Mouse (Mus musculus): ENCODE data around the gene Zbtb45.

The Zbtb45 gene

DNA sequence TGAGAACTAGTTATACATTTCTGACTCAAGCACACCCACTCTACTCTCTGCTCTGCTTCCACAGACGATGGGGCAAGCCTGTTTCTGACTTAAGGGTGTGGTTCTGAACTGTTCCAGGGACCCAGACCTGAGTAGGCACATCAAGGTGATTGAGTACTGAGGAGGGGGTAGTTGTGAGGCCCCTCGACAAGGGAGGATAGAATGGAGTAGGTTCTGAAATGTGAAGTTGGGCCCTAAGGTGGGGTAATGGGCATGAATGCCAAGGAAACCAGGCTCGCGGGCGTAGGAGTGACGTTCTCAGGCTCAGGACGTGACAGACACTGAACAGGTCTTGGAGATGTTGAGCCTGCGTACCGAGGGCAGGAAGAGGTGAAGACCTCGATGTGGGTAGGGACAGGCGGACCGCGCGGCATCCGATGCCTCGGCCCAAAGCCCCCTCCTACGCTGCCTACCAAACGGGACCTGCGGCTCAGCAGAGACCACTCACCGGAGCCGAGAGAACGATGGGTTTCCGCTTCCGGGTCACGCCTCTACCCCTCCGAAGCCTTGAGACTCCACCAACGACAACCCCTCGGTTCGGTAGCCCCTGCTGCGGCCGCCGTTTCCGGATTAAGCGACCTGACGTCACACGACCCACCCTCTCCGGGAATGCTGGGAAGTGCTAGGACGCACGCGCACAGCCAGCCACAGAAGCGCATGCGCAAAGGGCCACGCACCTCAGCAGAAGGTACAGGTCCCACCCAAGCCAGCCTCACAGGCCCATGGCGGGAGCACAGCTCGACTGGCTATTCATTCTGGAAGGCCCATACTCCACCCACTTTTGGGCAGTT is 24.5 kb upstream of the Zbtb45 start, which contains the start of gene Chmp2a:
TSS of gene Chmp2a (minus strand) at position 660 of the 830 bp plus-strand sequence.
- peak; percentile 95 for DNase-seq (ENCODE audit: low read depth, low spot score)

DNA sequence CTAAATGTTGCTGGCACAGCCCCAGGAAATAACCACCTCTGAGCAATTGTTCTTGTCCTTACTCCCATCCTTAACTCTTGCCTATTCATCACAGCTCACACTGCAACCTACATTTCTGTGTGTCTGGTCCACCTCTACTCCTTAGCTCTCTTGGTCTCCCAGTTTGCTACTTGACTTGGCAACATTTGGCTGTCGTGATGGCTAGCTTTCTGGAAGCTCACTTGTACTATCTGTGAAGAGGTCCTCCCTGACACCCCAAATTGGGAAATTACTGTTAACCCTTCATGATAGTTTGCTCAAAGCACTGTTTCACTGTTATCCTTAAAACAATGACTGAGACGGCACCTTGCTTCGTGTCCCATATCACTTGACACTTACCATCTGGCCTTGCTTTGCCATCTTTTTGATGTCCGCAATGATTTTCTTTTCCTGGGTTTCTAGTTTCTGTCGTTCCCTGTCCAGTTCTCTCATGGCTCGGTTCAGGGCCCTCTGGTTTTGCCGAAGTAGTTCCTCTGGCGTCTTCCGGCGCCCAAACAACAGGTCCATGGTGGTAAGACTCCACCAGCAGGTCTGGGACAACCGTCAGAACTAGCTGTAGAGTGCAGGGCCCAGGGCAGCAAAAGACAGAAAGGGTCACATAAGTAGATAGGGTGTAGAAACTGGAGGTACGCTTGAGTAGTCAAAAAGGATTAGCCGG is 23.8 kb upstream of the Zbtb45 start:
- DNase-seq (ENCODE audit: low read depth, low spot score), result no peak

DNA sequence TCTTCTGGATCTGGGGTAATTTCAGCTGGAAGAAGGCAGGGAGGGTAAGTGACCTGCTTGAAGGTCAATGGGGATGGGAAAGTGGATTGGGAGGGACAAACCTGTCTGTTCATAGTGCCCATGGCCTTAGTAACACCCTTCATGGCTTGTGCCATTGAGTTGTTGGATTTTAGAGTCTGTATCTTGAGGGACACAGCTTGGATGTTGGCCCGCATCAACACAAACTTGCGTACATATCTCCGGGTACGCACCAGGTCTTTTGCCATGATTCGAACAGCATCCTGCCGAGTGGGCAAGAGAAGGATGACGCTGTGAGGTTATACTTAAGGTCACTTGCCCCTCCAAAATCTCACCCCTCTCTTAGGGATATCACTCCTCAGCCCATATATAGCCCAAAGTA is 22.7 kb upstream of the Zbtb45 start:
- DNase-seq (ENCODE audit: low read depth, low spot score), result no peak

DNA sequence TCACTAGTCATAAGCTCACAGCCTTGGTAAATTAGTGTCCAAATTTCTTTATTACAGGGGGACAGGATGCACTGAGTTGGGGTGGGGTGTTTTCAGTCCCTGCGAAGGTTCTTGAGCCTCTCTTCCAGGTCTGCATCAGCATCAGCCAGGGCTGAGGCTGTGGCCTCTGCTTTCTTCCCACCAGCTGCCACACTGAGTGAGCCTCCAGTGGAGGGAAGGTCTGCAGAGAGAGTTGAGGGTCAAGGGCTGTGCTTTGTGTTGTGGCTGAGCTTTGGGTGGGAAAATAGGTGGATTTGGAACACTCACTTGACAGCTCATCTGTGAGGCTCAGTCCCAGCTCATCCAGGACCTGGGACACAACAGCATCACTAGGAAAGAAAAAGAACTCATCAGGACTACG is 22.1 kb upstream of the Zbtb45 start:
- DNase-seq (ENCODE audit: low read depth, low spot score), result no peak

DNA sequence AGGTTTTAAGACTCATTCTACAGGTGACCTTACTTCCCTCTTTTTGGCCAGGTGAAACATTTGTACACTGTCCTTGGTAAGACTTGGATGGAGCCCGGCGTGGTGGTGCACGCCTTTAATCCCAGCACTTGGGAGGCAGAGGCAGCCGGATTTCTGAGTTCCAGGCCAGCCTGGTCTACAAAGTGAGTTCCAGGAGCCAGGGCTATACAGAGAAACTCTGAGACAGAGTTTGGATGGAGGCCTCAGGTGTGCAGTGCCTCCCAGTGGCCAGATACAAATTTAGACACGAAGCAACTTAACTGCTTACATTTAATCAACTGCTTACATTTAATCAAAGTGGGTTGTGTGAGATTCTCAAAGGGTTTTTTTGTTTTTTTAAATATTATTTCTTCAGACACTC is 21.2 kb upstream of the Zbtb45 start:
- no peak for DNase-seq (ENCODE audit: low read depth, low spot score)

DNA sequence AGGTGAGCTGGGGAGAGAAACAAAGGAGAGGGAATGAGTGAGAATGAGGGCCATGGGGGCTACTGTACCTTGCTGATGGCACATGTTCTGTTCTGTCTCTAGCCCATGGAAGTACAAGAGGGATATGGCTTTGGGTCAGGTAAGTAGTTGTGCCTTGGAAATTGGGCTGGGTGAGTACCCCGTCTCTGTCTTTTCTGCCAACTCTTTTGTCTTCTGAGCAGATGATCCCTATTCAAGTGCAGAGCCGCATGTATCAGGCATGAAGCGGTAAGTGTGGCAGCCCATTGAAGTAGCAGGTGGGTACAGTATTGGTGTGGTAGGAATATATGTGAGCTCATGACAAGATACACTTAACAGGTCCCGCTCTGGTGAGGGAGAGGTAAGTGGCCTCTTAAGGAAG is 19.2 kb upstream of the Zbtb45 start:
- DNase-seq (ENCODE audit: low read depth, low spot score), result no peak

DNA sequence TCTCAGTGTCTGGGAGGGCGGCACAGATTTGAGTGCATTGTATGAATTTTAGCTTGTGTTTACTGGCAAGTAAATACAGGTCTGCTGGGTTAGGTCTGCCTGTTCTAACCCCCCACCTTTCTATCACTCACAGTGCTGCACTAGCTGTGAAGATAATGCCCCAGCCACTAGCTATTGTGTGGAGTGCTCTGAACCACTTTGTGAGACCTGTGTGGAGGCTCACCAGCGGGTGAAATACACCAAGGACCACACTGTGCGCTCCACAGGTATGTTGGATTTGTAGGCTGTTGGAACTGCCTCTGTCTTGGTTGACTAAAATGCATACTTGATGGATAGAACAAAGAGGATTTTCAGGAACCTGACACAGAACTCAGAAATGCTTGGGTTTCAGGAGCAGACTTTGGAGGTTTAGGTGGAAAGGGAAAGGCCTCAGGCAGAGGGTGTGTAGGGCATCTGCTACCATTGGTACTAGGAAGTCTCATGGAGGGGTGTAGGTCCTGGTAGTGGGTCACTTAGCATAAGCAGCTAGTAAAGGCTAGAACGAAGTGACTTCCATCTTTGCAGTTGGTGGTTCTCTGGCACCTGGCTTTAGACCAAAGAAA is 15.8 kb upstream of the Zbtb45 start:
- DNase-seq (ENCODE audit: low read depth, low spot score), result no peak

DNA sequence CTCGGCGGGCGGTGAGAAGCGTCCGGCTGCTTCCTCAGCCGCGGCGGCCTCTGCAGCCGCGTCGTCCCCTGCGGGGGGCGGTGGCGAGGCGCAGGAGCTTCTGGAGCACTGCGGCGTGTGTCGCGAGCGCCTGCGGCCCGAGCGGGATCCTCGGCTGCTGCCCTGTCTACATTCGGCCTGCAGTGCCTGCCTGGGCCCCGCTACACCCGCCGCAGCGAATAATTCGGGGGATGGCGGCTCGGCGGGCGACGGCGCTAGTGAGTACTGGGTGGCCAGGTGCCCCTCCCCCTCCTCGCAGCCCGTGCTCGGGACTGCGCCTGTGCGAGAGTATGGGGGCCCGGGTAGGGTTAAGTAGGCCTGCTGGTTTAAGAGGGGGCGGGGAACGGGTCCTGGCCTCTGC is 15.0 kb upstream of the Zbtb45 start:
- no peak for DNase-seq (ENCODE audit: low read depth, low spot score)

DNA sequence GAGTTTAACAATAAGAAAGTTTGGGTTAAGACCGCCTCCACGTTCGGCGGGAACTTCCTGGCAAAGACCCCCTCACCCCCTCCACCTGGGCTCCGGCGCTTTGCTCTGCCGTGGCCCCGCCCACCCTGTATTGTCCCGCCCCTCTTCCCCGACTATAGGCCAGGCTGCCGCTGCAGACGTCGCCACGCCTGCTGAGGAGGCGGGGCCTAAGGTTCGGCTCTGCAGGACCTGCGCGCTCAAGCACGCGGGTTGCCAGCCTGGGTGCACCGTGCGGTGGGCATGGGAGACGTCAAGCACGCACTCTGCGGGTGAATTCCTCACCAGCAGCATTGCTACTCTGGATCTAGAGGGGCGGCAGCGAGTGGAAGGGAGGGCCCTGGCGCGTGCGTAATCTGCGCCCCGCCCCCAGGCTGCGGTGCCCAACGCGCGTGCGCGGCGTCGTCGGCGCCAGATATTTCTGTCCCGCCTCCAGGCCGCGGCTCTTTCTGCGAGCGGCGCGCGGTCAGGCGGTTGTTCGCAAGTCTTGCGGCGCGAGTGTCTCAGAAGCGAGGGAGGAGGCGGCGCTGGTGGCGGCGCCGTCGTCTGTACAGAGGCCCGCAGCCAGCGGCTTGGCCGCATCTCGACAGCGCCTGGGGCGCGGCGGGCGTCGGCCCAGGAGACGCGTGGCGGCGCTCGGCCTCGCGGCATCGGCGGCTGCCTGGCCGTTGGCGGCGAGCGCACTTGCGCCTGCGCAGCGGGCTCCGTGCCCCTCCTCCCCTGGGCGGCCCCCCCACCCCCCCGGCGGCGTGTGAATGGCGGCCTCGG is 14.3 kb upstream of the Zbtb45 start:
- peak; percentile 93 for DNase-seq (ENCODE audit: low read depth, low spot score)

DNA sequence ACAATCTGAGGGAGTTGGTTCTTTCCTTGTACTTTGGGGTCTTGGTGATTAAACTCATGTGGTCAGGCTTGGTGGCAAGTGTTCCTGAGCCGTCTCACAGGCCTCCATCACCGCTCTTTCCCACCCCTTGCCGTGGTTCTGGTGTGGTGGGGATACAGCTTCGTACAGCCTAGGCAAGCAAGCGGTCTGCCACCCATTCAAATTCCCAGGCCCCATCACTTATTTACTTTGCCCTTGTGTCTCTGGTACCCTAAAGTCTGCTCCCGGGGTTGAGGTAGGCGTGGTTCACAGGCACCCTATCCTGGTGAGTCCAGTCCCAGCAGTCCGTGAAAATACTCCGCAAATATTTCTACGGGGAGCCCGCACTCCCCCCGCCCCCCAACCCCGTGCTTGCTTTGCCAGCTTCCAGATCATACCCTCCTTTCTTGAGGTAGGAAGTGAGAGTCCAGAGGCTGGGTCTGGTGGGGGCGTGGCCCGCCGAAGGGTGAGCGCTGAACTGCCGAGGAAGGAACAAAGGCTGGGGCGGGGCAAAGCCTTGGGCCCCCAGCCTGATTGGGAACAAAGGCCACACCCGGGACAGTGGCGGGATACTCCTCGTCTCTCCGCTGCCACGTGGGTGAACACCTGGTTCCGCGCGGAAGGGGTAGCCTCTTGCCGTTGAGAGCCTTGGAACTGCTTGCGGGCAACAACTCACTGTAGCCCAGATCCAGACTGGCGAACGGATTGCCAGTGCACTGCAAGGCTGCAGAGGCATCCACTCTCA is 13.1 kb upstream of the Zbtb45 start:
- DNase-seq (ENCODE audit: low read depth, low spot score), result no peak

DNA sequence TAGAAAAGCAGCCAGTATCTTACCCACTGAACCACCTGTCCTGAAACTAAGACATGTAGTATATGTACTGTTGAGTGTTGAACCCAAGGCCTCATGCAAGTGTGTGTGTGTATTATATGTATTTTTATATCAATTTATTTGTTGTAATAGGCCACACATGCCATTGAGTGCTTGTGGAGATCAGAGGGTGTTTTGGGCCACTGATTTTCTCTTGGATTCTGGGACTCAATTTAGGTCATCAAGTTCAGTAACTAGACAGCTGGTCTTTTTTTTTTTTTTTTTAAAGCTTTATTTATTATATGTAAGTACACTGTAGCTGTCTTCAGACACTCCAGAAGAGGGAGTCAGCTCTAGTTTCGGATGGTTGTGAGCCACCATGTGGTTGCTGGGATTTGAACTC is 5.4 kb upstream of the Zbtb45 start:
- DNase-seq (ENCODE audit: low read depth, low spot score), result no peak

DNA sequence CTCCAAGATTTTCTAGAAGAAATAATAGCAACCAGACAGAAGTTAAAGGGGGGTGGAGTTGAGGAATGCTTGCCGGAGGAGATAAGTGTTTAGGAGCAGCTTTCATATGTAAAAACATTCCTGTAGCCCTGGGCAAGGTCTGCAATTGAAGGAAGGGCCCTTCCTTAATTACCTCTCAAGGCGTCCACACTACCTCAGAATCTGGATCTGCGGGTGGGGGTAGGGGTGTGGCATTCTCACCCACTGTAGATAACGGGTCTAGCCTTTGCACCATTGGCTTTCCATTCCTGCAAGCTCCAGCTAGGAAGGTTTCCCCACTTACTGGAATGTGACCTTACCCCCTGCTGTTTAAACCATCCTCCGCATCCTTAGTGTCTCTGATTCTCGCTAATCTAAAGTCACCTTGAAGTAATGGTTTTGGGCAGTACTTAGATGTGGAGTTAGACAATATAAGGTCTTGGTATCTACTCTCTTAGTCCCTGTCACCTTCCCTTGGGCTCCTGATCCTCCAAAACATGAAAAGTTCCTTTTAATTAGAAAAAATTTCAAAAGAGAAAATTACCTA is 4.5 kb upstream of the Zbtb45 start:
- DNase-seq (ENCODE audit: low read depth, low spot score), result no peak

DNA sequence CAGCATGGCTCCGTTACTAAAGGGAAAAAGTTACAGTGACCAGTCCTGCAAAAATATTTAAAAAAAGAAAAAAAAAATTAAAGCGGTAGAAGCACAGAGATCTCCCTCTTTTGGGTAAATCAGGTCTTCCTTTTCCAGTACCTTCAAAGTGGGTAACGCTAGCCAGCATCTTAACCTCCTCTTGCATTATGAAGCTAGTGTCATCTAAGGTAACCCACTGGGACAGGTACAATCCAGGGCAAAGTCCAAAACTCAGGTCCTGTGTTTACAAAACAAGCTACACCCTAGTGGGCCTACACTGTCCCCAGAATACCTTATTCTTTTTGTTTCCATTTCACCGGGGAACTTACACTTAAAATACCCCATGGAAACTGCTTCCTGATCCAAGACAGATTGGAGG is 3.8 kb upstream of the Zbtb45 start:
- no peak for DNase-seq (ENCODE audit: low read depth, low spot score)

DNA sequence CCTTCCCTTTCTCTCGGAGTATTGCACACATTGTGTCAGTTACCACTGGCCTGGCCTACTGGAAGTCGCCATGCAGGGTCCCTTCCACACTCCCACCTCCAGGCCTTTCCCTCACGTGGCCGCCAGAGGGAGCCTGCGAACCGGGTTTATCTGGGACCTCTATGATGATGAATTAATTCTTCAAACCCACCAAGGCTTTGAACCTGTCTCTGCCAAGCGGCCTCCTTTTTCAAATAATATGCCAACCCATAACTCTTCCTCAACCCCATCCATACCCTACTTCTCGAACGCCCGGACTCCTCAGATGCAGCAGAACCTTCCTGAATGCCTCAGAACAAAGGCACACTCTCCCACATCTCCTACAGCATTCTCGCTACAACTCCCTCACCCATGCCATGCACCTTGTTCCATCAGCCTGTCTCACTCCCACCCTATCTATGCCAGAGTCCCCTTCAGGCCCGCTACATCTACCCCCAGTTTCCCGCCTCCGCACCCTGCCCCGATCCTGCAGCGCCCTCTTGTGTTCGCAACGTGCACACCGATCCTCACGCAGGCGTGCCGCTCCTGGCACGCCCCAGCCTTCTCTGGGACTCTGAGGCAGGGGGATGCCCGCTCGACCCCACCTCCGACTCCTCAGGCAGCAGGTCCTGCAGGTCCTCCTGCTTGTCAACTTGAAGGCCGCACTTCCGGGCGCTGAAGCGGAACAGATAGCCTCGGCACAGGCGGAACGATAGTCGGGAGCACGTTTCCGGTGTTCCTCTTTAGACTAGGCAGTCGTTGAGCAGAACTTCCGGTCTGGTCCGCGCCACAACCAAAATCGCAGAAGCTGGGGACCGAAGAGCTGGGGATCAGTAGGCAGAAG is 460 bp downstream of the Zbtb45 start:
- peak; percentile 89 for DNase-seq (ENCODE audit: low read depth, low spot score)

DNA sequence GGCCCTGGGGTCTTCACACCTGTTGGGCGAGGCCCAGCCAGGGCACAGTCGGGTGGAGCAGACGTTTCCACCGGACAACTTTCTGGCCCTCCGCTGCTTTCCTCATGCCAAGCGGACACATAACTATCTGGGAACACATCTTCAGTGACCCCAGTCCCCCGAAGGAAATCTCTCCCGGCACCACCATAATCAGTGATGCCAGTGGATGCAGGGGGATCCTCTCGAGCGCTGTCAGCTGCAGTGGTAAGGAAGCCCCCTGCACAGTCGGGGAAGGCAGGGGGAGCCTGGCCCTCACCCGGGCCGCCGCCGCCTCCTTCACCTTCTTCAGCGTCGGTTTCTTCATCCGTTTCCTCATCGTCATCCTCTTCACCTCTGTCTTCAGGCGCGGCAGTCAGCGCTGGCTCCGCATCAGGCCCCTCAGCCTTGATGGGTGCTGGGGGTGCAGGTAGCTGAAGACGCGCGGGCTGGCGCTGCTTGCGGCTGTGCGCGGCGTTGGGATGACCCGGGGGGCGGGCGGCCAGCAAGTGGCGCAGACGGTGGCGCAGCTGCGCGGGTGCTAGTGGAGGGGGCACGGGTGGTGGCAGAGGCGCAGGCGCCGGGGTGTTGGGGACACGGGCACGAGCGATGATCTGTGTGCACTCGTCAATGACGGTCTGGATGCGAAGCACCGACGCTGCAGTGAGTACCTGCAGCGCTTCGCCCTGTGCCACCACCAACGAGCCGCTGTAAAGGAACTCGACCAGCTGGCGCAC is 2.3 kb downstream of the Zbtb45 start:
- DNase-seq (ENCODE audit: low read depth, low spot score), result no peak

DNA sequence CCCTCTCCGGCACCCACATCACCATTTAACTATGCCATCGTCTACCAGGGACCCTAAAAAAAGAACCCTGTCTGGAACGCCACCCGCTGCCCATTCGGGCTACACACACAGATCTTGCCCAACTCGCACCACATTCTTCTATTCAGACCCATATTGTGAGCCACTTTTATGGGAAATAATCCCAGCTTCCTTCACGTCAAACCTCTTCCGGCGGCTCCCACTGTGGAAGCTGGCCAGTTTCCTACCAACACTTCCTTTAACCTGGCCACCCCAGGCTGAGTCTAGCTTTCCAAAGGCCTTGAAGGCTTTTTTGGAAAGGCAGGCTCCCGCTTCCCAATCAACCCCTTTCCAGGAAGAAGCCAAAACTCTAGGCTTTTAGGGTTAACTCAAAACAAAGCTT is 3.3 kb downstream of the Zbtb45 start:
- DNase-seq (ENCODE audit: low read depth, low spot score), result no peak

DNA sequence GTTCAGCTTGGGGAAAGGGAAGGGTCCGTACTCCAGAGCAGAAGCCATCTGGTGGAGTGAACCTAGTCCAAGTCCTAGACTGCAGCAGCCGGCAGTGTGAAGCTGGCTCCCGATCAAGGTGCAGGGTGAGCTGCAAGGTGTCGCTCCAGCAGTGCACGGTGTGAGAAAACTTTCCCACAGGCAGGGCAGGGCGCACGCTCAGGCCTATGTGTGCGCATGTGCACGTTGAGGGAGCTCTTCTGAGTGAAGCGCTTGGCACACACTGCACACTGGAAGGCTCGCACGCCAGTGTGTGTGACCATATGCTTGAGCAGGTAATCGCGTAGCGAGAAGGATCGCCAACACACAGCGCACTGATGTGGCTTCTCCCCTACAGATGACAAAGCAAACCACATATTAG is 3.8 kb downstream of the Zbtb45 start:
- DNase-seq (ENCODE audit: low read depth, low spot score), result no peak

DNA sequence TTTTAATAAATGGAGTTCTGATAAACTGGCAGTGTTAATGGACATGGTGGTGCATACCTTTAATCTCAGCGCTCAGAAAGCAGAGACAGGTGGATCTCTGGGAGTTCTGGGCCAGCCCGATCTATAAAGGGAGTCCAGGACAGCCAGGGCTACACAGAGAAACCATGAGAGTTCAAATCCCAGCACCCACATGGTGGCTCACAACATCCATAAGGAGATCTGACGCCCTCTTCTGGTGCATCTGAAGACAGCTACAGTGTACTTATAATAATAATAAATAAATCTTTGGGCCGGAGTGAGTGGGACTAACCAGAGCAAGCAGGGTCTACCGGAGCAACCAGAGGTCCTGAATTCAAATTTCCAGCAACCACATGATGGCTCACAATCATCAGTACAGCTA is 6.5 kb downstream of the Zbtb45 start:
- DNase-seq (ENCODE audit: low read depth, low spot score), result no peak

DNA sequence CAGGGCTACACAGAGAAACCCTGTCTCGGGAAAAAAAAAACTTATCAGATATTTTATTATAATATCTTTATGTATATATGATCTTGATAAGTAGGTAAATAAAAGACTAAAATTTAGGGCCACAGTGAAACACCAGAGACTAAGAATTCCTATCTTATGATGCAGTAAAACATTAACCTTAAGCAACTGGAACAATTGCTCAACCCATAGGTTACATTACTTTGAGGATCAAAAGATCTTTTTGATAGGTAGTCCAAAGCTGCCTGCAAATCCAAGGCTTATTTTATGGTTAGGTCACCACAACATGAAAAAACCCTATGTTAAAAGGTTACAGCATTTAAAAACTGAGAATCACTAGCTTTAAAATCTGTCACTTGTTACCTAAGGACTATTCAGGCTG is 8.2 kb downstream of the Zbtb45 start:
- DNase-seq (ENCODE audit: low read depth, low spot score), result no peak
